Mouse (Mus musculus) MEL (cell line): ENCODE measurements around the gene Rnf182. TPM values are rescaled to one million over a fixed set of nuclear protein-coding genes. Genes with fewer than 3 reads are reported as not detected.

Source experiments
- DNase-seq: peaks from one replicate; pipeline ENCODE4 v3.0.0; 2011; ENCODE audit warnings: low read depth, low spot score
- H3K27ac ChIP-seq: 2 replicates; pipeline ENCODE4 v1.5.1; 2012; ENCODE audit warnings: low read depth, mild to moderate bottlenecking, control low read depth, low read length, moderate library complexity; ENCODE audit not compliant: control insufficient read depth
- H3K27me3 ChIP-seq, 2 experiments: fragments of 150-350 bp in 1 of 2; sonication (generic) in 1 of 2; 2 replicates each; pipeline ENCODE4 v1.6.1; 2012; ENCODE audit warnings: low read length in 2 of 2, mild to moderate bottlenecking in 2 of 2, improper control_type of control experiment in 1 of 2, moderate library complexity in 1 of 2; ENCODE audit not compliant: insufficient read depth in 2 of 2, control insufficient read depth in 1 of 2
- H3K36me3 ChIP-seq, 2 experiments: 2 replicates each; pipeline ENCODE4 v1.6.1; 2012 to 2014; ENCODE audit warnings: low read length in 2 of 2, improper control_type of control experiment in 1 of 2, inconsistent platforms in 1 of 2, mild to moderate bottlenecking in 1 of 2; ENCODE audit not compliant: insufficient read depth in 2 of 2, control insufficient read depth in 1 of 2
- H3K4me1 ChIP-seq, 2 experiments: fragments of 150-350 bp in 1 of 2; sonication (generic) in 1 of 2; 2 replicates each; pipeline ENCODE4 v1.6.1; 2012; ENCODE audit warnings: low read length in 2 of 2, improper control_type of control experiment in 1 of 2, mild to moderate bottlenecking in 1 of 2; ENCODE audit not compliant: insufficient read depth in 2 of 2, control insufficient read depth in 1 of 2
- H3K4me3 ChIP-seq, 2 experiments: fragments of 150-350 bp in 1 of 2; sonication (generic) in 1 of 2; 2 replicates each; pipeline ENCODE4 v1.5.1; 2012; ENCODE audit warnings: low read depth in 2 of 2, low read length in 2 of 2, mild to moderate bottlenecking in 2 of 2, moderate library complexity in 2 of 2, control low read depth in 1 of 2, improper control_type of control experiment in 1 of 2; ENCODE audit not compliant: control insufficient read depth in 1 of 2, insufficient read depth in 1 of 2
- H3K79me2 ChIP-seq: 2 replicates; pipeline ENCODE4 v1.6.1; 2012; ENCODE audit warnings: mild to moderate bottlenecking, low read length, moderate library complexity; ENCODE audit not compliant: control insufficient read depth, poor library complexity, insufficient read depth
- H3K9ac ChIP-seq: 2 replicates; pipeline ENCODE4 v1.6.1; 2012; ENCODE audit warnings: low read depth, mild to moderate bottlenecking, control low read depth, low read length, moderate library complexity; ENCODE audit not compliant: control insufficient read depth, poor library complexity, severe bottlenecking
- H3K9me3 ChIP-seq: fragments of 150-350 bp; sonication (generic); replicated peaks from 2 replicates; pipeline ENCODE4 v1.6.1; 2012; ENCODE audit warnings: mild to moderate bottlenecking, low read length, improper control_type of control experiment, moderate library complexity; ENCODE audit not compliant: insufficient read depth
- BHLHE40 ChIP-seq: IDR thresholded peaks from 2 replicates; pipeline ENCODE4 v1.6.1; 2012; ENCODE audit warnings: low read depth, mild to moderate bottlenecking, inconsistent platforms, low read length, improper control_type of control experiment, borderline replicate concordance
- E2F4 ChIP-seq: IDR thresholded peaks from 2 replicates; pipeline ENCODE4 v1.6.1; 2011; ENCODE audit warnings: low read depth, low read length, improper control_type of control experiment, borderline replicate concordance
- EP300 ChIP-seq, 2 experiments: IDR thresholded peaks; 2 replicates each; pipeline ENCODE4 v1.6.1; 2011; ENCODE audit warnings: improper control_type of control experiment in 2 of 2, low read length in 2 of 2, low read depth in 1 of 2, mild to moderate bottlenecking in 1 of 2
- GABPA ChIP-seq: IDR thresholded peaks from 2 replicates; pipeline ENCODE4 v1.6.1; 2012; ENCODE audit warnings: low read depth, mild to moderate bottlenecking, inconsistent platforms, low read length, improper control_type of control experiment, moderate library complexity
- HCFC1 ChIP-seq: IDR thresholded peaks from 2 replicates; pipeline ENCODE4 v1.6.1; 2012; ENCODE audit warnings: low read depth, mild to moderate bottlenecking, inconsistent platforms, low read length, improper control_type of control experiment, moderate library complexity
- NELFE ChIP-seq: IDR thresholded peaks from 2 replicates; pipeline ENCODE4 v1.6.1; 2011; ENCODE audit warnings: low read depth, low read length, improper control_type of control experiment
- NRF1 ChIP-seq: IDR thresholded peaks from 2 replicates; pipeline ENCODE4 v1.6.1; 2014; ENCODE audit warnings: low read depth, mild to moderate bottlenecking, inconsistent platforms, low read length, improper control_type of control experiment, moderate library complexity; ENCODE audit not compliant: poor library complexity, insufficient read depth, severe bottlenecking
- POLR2A ChIP-seq, 2 experiments: IDR thresholded peaks; 2 replicates each; pipeline ENCODE4 v1.6.1; 2011 to 2012; ENCODE audit warnings: low read length in 2 of 2, mild to moderate bottlenecking in 2 of 2, control low read depth in 1 of 2, improper control_type of control experiment in 1 of 2, low read depth in 1 of 2, moderate library complexity in 1 of 2; ENCODE audit not compliant: control insufficient read depth in 1 of 2, insufficient read depth in 1 of 2, poor library complexity in 1 of 2
- POLR2AphosphoS2 ChIP-seq: IDR thresholded peaks from 2 replicates; pipeline ENCODE4 v1.6.1; 2011; ENCODE audit warnings: low read length, improper control_type of control experiment
- POLR2AphosphoS5 ChIP-seq: IDR thresholded peaks from 2 replicates; pipeline ENCODE4 v1.6.1; 2012; ENCODE audit warnings: low read depth, borderline replicate concordance, mild to moderate bottlenecking, inconsistent platforms, low read length, moderate library complexity, mixed read lengths
- RAD21 ChIP-seq: IDR thresholded peaks from 2 replicates; pipeline ENCODE4 v1.6.1; 2011; ENCODE audit warnings: mild to moderate bottlenecking, low read depth, low read length, improper control_type of control experiment
- SIN3A ChIP-seq: IDR thresholded peaks from 2 replicates; pipeline ENCODE4 v1.6.1; 2012; ENCODE audit warnings: low read length, improper control_type of control experiment, inconsistent platforms
- TBP ChIP-seq: IDR thresholded peaks from 2 replicates; pipeline ENCODE4 v1.8.0; 2011; ENCODE audit warnings: low read depth, low read length, improper control_type of control experiment
- USF2 ChIP-seq, 2 experiments: IDR thresholded peaks; 2 replicates each; pipeline ENCODE4 v1.6.1; 2011 to 2012; ENCODE audit warnings: improper control_type of control experiment in 2 of 2, low read length in 2 of 2, borderline replicate concordance in 1 of 2, inconsistent platforms in 1 of 2, low read depth in 1 of 2, mild to moderate bottlenecking in 1 of 2; ENCODE audit not compliant: insufficient read depth in 1 of 2
- ZNF384 ChIP-seq: IDR thresholded peaks from 2 replicates; pipeline ENCODE4 v1.6.1; 2012; ENCODE audit warnings: low read depth, mild to moderate bottlenecking, inconsistent platforms, low read length, improper control_type of control experiment
- polyA plus RNA-seq, 2 experiments: library from polyadenylated mRNA; stranded (reverse) in 1 of 2; unstranded in 1 of 2; fragments of >175 nt in 1 of 2; fragments of >200 nt in 1 of 2; gene quantifications; 2 replicates each; pipeline versions ENCODE4 v1.2.1 to v1.2.4; 2012; ENCODE audit warnings: low replicate concordance in 2 of 2, low read depth in 1 of 2; ENCODE audit not compliant: insufficient read length in 2 of 2, insufficient read depth in 1 of 2, missing spikeins in 1 of 2
- total RNA-seq: library from RNA; depleted of rRNA; stranded (reverse); fragments of 300-350 nt; gene quantifications from 2 replicates; pipeline ENCODE4 v1.2.3, GENCODE M21; 2012

The Rnf182 gene
- total and polyA plus RNA-seq, 3 experiments: 0.04 TPM; not detected in 2

DNA sequence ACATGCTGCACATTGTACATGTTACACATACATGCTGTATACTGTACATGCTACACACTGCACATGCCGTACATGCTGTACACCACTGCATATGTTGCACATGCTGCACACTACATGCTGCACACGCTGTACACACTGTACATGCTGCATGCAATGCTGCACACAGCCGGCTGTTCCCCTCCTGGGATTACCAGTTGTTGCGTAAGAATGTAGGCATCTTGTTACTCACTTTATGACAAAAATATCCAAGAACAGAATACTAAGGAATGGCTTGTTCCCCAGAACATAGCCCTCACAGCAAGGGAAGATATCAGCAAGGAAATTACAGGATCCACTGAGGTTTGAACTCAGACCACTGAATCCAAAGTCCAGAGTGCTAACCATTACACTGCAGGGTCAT lies 47.7 kb downstream of the Rnf182 start:
- Histone ChIP-seq H3K27me3 (no peaks in the 10 kb centered on the region), H3K27ac (no peak overlapping the region), H3K4me1 (no peaks in the 10 kb centered on the region), H3K4me3 (no peak overlapping the region), H3K9ac (no peak overlapping the region), H3K79me2 (no peaks in the 10 kb centered on the region), H3K9me3 (no peaks in the 10 kb centered on the region), H3K36me3 (no peaks in the 10 kb centered on the region)
- TF ChIP-seq BHLHE40: no peak
- no peak for TF ChIP-seq POLR2AphosphoS2
- no peak for TF ChIP-seq RAD21
- no peak for TF ChIP-seq TBP
- no peak for TF ChIP-seq E2F4
- TF ChIP-seq EP300 (IDR thresholded peaks at IDR 0.05; ENCODE audit: low read depth in 1 of 2, low read length in 2 of 2): no peak
- TF ChIP-seq POLR2AphosphoS5: no peak
- DNase-seq: no peak

DNA sequence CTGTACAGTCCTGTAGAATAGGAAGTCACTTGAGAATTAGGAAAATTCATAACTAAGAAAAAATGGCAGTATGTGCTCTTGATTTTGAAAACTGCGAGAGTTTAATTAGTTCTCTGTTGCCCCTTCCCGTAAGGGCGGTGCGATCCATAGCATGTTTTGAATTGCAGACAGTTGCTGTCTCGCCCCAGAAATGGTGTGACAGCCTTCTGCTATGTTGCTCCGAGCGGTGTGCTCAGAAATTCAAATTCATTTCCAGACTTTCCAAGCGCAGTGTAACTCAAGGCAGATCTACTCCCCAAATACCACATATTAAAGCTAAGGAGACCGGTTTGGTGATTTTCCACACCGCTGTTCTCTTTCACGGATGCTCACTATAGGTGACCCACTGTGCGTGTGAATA lies 50.6 kb downstream of the Rnf182 start:
- Histone ChIP-seq H3K9ac (no peak overlapping the region), H3K9me3 (no peaks in the 10 kb centered on the region), H3K27ac (no peak overlapping the region), H3K4me1 (no peaks in the 10 kb centered on the region), H3K36me3 (no peaks in the 10 kb centered on the region), H3K4me3 (no peak overlapping the region), H3K27me3 (no peaks in the 10 kb centered on the region), H3K79me2 (no peaks in the 10 kb centered on the region)
- TF ChIP-seq HCFC1 (no peak), NRF1 (no peak), BHLHE40 (no peak), POLR2A (IDR thresholded peaks at IDR 0.05; ENCODE audit: control insufficient read depth in 1 of 2, insufficient read depth in 1 of 2, low read depth in 1 of 2, low read length in 2 of 2, poor library complexity in 1 of 2) (no peak), NELFE (no peak), GABPA (no peak)
- DNase-seq: no peak

DNA sequence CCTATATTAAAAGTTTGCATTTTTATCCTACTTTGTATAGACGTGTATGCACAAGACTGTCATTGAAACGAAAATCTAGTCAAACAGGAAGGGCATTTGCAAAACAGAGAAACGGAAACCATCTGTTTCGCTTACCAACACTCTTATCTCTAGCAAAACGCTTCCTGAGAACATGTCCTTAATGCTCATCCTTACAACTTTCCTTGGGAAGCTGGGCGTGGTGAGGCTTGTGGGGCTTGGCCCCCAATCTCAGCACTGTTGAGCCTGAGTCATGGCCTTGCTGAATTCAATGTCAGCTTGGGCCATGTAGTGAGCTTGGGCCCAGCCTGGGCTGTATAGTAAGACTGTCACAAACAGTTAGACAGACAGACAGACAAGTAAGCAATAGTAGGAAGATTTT lies 51.4 kb downstream of the Rnf182 start:
- H3K27me3 ChIP-seq: no peaks in the 10 kb centered on the region; a peak in 1 of 4 replicates
- TF ChIP-seq SIN3A (no peak), POLR2A (IDR thresholded peaks at IDR 0.05; ENCODE audit: control insufficient read depth in 1 of 2, insufficient read depth in 1 of 2, low read depth in 1 of 2, low read length in 2 of 2, poor library complexity in 1 of 2) (no peak), NRF1 (no peak), ZNF384 (no peak), USF2 (IDR thresholded peaks at IDR 0.05; ENCODE audit: borderline replicate concordance in 1 of 2, insufficient read depth in 1 of 2, low read depth in 1 of 2, low read length in 2 of 2) (no peak), POLR2AphosphoS2 (no peak)
- H3K27ac ChIP-seq: no peak overlapping the region
- H3K4me1 ChIP-seq: no peaks in the 10 kb centered on the region
- H3K4me3 ChIP-seq: no peak overlapping the region
- no peaks in the 10 kb centered on the region for H3K79me2 ChIP-seq
- H3K9me3 ChIP-seq: no peaks in the 10 kb centered on the region
- DNase-seq: no peak
- no peak overlapping the region for H3K9ac ChIP-seq
- H3K36me3 ChIP-seq: no peaks in the 10 kb centered on the region
